Mouse (Mus musculus) ovary, postnatal 14 days (tissue): ENCODE results near the gene Golga3.

Experiments used
- DNase-seq: peaks from one replicate; pipeline ENCODE4 v3.0.0; 2022; ENCODE audit warnings: low spot score

Gene Golga3

GRCm38 (mm10) chr5:110231638-110232037 is 55.1 kb downstream of the Golga3 start:
- DNase-seq = peak; percentile 5

GRCm38 (mm10) chr5:110232346-110232745 is 55.8 kb downstream of the Golga3 start:
- DNase-seq = no peak

DNA sequence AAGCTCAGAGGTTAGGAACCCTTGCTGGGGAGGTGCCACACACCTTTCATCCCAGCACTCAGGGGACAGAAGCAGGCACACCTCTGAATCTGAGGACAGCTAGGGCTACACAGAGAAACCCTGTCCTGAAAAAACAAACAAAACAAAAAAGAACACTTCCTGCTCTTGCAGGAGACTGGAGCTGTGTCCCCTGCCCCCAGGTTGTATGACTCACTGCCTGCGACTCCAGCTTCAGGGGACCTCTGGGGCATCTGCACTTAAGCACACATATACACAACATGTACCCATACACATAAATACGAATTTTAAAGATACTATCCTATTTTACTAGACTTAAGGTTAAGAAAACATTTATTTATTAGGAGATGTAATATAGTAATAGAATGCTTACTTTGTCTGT is 67.6 kb downstream of the Golga3 start:
- DNase-seq = no peak

DNA sequence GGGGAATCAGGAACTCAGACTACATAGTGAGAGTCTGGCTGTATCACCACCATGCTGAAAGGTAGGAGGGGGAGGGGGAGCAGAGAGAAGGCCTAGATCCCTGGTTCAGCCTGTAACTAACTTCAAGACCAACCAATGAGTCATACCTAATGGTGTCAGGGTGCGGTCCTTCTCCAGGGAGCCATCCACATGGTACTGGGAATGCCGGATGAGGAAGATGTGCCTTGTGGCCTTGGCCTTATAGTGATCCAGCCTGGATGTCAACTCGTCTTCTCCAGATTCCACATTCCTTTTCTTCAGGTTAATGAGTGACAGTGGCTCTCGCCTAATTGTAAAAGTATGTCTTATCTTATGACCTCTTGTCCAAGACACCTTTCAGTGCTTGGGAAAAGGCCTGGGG is 90.4 kb downstream of the Golga3 start:
- no peak for DNase-seq

- DNase-seq = peak; percentile 86
Measured at GRCm38 (mm10) chr5:110269141-110270101, 92.9 kb downstream of the Golga3 start, which contains the start of gene Pgam5. TSS of gene Pgam5 (minus strand) at chr5:110269913.

DNA sequence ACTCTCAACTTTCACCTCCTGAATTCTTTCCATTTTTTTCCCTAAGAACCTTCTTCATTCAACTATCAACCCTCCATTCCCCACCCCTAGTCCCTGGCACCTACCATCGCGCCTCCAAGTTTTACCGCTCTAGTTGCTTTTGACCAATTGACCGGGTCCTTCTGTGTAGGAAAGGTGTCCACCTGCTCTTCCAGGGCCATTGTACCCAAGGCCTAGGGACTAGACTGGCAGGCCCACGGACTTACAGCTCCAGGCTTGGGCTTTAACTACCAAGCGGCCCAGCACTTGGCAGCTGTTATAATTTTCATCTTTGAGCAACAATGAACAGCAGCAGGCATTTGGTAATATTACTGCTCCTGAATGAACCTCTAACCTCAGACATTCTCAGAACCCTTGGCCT is 93.7 kb downstream of the Golga3 start:
- DNase-seq = no peak

DNA sequence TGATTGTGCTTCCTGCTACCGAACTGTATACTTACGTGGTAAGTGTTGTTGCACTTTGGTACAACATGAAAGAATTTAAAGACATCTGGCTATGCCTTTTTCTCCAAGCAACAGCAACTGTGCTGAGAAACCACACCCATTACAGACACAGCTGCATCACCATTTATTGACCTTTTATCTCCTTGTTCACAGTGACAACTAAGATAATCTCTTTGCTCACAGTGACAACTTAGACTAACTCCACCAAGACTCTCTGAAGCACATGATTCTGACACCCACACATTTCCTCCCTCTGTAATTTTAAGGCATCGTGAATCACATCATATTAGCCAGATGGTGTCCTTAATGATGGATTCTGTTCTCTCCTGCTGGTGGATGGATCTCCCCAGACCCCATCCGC is 97.6 kb downstream of the Golga3 start:
- DNase-seq = no peak

DNA sequence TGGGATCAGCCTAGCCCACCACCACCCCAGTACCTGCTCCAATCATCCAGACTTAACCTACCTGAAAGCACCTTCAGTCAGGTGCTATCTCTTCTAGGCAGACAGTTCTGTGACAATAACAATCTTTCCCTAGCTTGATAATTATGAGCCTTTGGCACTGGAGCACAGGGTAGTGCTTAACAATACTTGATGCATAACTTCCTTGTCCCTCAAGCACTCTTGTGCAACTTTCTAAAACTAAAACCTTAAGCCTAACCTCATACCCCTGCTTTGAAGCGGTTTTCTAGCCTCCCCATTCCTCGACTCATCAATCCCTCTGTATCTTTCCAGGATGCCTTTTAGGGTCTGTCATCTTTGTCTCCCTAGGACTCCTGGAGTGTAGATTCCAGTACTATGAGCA is 98.3 kb downstream of the Golga3 start:
- no peak for DNase-seq
